Mouse (Mus musculus) kidney, postnatal 0 days (tissue): Measurements from ENCODE around the gene Gm20388. TPM values are rescaled to one million over a fixed set of nuclear protein-coding genes. Genes with fewer than 3 reads are reported as not detected.

Experiments
- ATAC-seq: fragments of 200-750 bp; cut with Nextera tagmentation; replicated peaks from 2 replicates; pipeline ENCODE4 v1.8.0; 2017; ENCODE audit warnings: low read depth, moderate number of reproducible peaks, moderate TSS enrichment, moderate library complexity; ENCODE audit not compliant: low FRiP score
- DNase-seq: peaks from one replicate; pipeline ENCODE4 v3.0.0-alpha.2; 2016; ENCODE audit warnings: low spot score
- H3K27ac ChIP-seq: fragments of 300-500 bp; sonication (generic); 2 replicates; pipeline ENCODE4 v1.5.1; 2014; ENCODE audit warnings: mild to moderate bottlenecking
- H3K27me3 ChIP-seq: fragments of 300-500 bp; sonication (generic); 2 replicates; pipeline ENCODE4 v1.6.1; 2014; ENCODE audit warnings: low read length, mixed read lengths; ENCODE audit not compliant: insufficient read depth
- H3K36me3 ChIP-seq: fragments of 300-500 bp; sonication (generic); 2 replicates; pipeline ENCODE4 v1.6.1; 2014; ENCODE audit warnings: low read length, mixed read lengths; ENCODE audit not compliant: insufficient read depth
- H3K4me1 ChIP-seq: fragments of 300-500 bp; sonication (generic); replicated peaks from 2 replicates; pipeline ENCODE4 v1.6.1; 2014; ENCODE audit warnings: antibody characterized with exemption, low read length, mixed read lengths; ENCODE audit not compliant: insufficient read depth
- H3K4me2 ChIP-seq: fragments of 300-500 bp; sonication (generic); 2 replicates; pipeline ENCODE4 v1.6.1; 2014; ENCODE audit warnings: mild to moderate bottlenecking, low read length, moderate library complexity, mixed read lengths
- H3K4me3 ChIP-seq: fragments of 300-500 bp; sonication (generic); replicated peaks from 2 replicates; pipeline ENCODE4 v1.5.1; 2014; ENCODE audit warnings: low read depth, low read length
- H3K9ac ChIP-seq: fragments of 300-500 bp; sonication (generic); 2 replicates; pipeline ENCODE4 v1.6.1; 2014; ENCODE audit warnings: low read depth, low read length
- H3K9me3 ChIP-seq: fragments of 300-500 bp; sonication (generic); replicated peaks from 2 replicates; pipeline ENCODE4 v1.6.1; 2016; ENCODE audit warnings: low read length, inconsistent platforms, mixed read lengths
- CTCF ChIP-seq: IDR thresholded peaks from 2 replicates; pipeline ENCODE4 v1.5.1; 2016; ENCODE audit warnings: antibody characterized with exemption, low read depth, mild to moderate bottlenecking, moderate library complexity
- WGBS: fragments of 180-500 bp; shearing (Covaris S2); extraction: QIAGEN DNeasy Blood & Tissue Kit; methylation state at CpG from one replicate; pipeline ENCODE4 v1.1.7; 2014; 5-methylcytosine and 5-hydroxymethylcytosine counted together
- polyA plus RNA-seq: library from polyadenylated mRNA; unstranded; fragments of >200 nt; fragmentation: Nextera tagmentation; extraction: Ambion mirVana; gene quantifications from 2 replicates; pipeline ENCODE4 v1.2.1, GENCODE M21; 2015

Gm20388 gene
- polyA plus RNA-seq, 1 experiment from 2014 or later = not detected

GRCm38 (mm10) chr8:120577821-120578220 is 667.2 kb downstream of the Gm20388 start:
- ATAC-seq = no peak
- Histone ChIP-seq H3K27me3 (no peaks in the 10 kb centered on the region), H3K36me3 (peaks cover 81% of the 10 kb centered on the region), H3K4me3 (no peak overlapping the region), H3K27ac (no peak overlapping the region), H3K9ac (no peak overlapping the region), H3K4me2 (no peak overlapping the region), H3K9me3 (no peaks in the 10 kb centered on the region), H3K4me1 (peaks cover 6% of the 10 kb centered on the region; the same call in 1 of the 2 replicates)
- no peak for TF ChIP-seq CTCF
- 94% methylated on average over 17 of the region's 17 CpGs for WGBS
- no peak for DNase-seq

- H3K9me3 ChIP-seq = no peaks in the 10 kb centered on the region
- peaks cover 6% of the 10 kb centered on the region; the same call in 1 of the 2 replicates for H3K4me1 ChIP-seq
- WGBS = 77% methylated on average over 8 of the region's 8 CpGs
- no peak overlapping the region for H3K4me3 ChIP-seq
- no peak overlapping the region for H3K9ac ChIP-seq
- H3K27me3 ChIP-seq = no peaks in the 10 kb centered on the region
- DNase-seq = no peak
- no peak for TF ChIP-seq CTCF
- ATAC-seq = no peak
- H3K27ac ChIP-seq = no peak overlapping the region
- H3K36me3 ChIP-seq = peaks cover 57% of the 10 kb centered on the region
- H3K4me2 ChIP-seq = no peak overlapping the region
Observed at GRCm38 (mm10) chr8:120580336-120581000, 669.8 kb downstream of the Gm20388 start.

- no peak for TF ChIP-seq CTCF
- no peaks in the 10 kb centered on the region; the same call in 1 of the 2 replicates for H3K4me1 ChIP-seq
- H3K36me3 ChIP-seq = peaks cover 51% of the 10 kb centered on the region
- H3K4me2 ChIP-seq = no peak overlapping the region
- H3K27ac ChIP-seq = 0 out of 2 replicates have a peak overlapping the region, but pooled peaks have one; percentile 36
- no peaks in the 10 kb centered on the region for H3K9me3 ChIP-seq
- no peaks in the 10 kb centered on the region for H3K27me3 ChIP-seq
- 82% methylated on average over 12 of the region's 12 CpGs for WGBS
- no peak overlapping the region for H3K9ac ChIP-seq
- DNase-seq = no peak
- no peak overlapping the region for H3K4me3 ChIP-seq
- ATAC-seq = no peak
Observed at GRCm38 (mm10) chr8:120581329-120581728, 670.7 kb downstream of the Gm20388 start.

DNA sequence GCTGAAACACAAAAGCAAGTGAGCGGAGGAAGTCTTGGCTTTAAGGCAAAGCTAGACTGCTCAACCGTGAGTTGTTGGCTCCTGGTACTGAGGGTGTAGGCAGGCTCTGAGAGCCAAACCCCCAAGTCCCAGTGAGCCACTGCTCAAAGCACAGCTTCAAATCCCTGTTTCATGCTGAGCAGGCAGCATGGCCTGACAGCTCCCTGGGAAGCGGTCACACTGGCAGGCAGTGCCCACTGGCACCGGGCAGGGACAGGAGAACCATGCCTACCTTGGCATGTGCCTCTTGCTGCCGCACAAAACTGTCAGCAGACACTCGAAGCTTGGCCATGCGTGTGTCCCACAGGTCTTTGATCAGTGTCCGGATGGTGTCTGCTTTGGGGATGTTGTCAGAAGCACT is 671.2 kb downstream of the Gm20388 start:
- no peaks in the 10 kb centered on the region for H3K4me1 ChIP-seq
- no peak overlapping the region for H3K9ac ChIP-seq
- no peak for TF ChIP-seq CTCF
- no peaks in the 10 kb centered on the region for H3K9me3 ChIP-seq
- 0 out of 2 replicates have a peak overlapping the region, but pooled peaks have one; percentile 36 for H3K27ac ChIP-seq
- H3K4me2 ChIP-seq = no peak overlapping the region
- no peak overlapping the region for H3K4me3 ChIP-seq
- ATAC-seq (no peak), DNase-seq (no peak)
- WGBS = 72% methylated on average over 8 of the region's 8 CpGs
- peaks cover 46% of the 10 kb centered on the region for H3K36me3 ChIP-seq
- no peaks in the 10 kb centered on the region for H3K27me3 ChIP-seq

GRCm38 (mm10) chr8:120585521-120585920 is 674.9 kb downstream of the Gm20388 start:
- TF ChIP-seq CTCF = no peak
- H3K4me1 ChIP-seq = peaks cover 10% of the 10 kb centered on the region
- no peak overlapping the region for H3K9ac ChIP-seq
- no peak overlapping the region for H3K4me3 ChIP-seq
- no peak for ATAC-seq
- H3K27ac ChIP-seq = no peak overlapping the region
- H3K27me3 ChIP-seq = no peaks in the 10 kb centered on the region
- no peaks in the 10 kb centered on the region for H3K9me3 ChIP-seq
- 92% methylated on average over 10 of the region's 10 CpGs for WGBS
- DNase-seq = no peak
- no peak overlapping the region for H3K4me2 ChIP-seq
- peaks cover 13% of the 10 kb centered on the region; the same call in 1 of the 2 replicates for H3K36me3 ChIP-seq

DNA sequence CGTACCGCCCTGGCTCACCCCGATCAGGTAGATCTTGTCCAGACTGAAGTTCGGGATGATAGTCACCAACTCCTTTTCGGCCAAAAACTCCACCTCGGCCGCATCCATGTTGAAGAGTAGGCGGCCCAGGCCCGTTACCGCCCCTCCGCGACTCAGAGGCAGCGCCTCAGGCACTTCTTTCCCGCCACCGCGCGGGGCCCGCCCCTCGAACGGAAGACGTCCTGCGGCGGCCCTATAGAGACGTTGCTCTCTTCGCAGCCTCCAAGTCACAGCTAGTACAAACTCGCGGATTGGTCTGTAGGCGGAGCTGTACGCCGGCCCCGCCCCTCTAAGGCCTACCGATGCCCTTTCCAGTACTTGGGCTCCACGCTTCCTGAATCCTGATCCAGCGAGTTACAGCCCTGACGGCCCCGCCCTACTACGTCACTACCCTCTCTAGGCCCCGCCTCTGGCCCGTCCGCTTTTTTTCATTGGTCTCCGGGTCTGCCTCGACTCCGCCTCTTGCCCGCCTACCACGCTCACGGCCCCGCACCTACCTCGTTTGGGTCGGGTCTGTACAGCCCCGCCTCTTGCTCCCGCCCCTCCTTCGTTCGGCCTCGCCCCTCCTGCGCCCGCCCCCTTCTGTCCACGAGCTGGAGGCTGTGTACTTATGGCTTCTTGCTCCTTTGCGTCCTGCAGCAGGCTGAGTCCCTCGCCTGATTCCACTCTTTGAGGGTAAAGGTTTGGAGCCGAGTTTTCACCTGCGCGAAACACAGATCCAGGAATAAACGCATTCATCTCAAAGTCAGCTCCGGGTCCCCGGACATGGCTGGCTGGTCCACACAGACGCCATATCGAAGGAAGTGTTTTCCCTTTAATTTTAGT is 678.5 kb downstream of the Gm20388 start, which contains the start of gene Gins2:
Gene Gins2, minus strand, starts transcription at position 397 of the 864 bp plus-strand sequence.
- Histone ChIP-seq H3K4me3 (peak within 1 kb of the TSS; percentile 61), H3K9me3 (no peaks in the 10 kb centered on the region), H3K36me3 (no peaks in the 10 kb centered on the region), H3K27ac (peak within 1 kb of the TSS; percentile 65; the same call in 1 of the 2 replicates), H3K27me3 (no peaks in the 10 kb centered on the region), H3K4me1 (peaks cover 10% of the 10 kb centered on the region), H3K9ac (peak within 1 kb of the TSS; percentile 74), H3K4me2 (peak within 1 kb of the TSS; percentile 96)
- DNase-seq (peak; percentile 100), ATAC-seq (peak; percentile 98)
- TF ChIP-seq CTCF = peak; percentile 40
- WGBS = under 1% methylated on average over 67 of the region's 67 CpGs
